Mouse (Mus musculus) heart, postnatal 0 days (tissue): Measurements from ENCODE around the gene Kcne1l.

Source experiments
- CTCF ChIP-seq: IDR thresholded peaks from 2 replicates; pipeline ENCODE4 v1.5.1; 2016; ENCODE audit warnings: antibody characterized with exemption, control low read depth, low read depth
- EP300 ChIP-seq: IDR thresholded peaks from 2 replicates; pipeline ENCODE4 v1.6.1; 2016; ENCODE audit warnings: antibody characterized with exemption, low read depth

DNA sequence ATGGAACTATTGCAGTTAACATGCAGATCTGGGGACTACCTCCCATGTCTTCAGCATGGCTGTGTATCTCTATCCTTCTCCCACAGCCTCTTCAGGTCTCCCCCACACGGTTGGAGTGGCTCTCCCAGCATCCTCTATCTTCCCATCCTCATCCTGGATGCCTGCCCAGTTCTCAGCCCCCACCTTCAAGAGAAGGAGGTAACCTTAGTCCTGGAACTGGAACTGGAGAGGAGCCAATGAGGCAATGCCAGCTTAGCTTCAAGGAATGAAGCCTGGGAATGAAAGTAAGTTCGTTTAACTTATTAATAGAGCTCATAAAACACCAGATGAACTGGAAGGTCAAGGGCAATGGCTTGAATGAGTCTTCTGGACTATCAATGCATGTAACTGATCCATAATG, 2.6 kb downstream of the Kcne1l start:
- TF ChIP-seq CTCF (no peak), EP300 (no peak)
